Mouse (Mus musculus) CD4-positive, CD25-positive, alpha-beta regulatory T cell, adult 4 months (primary cell): ENCODE measurements around the gene Olfr803. TPM values are rescaled to one million over a fixed set of nuclear protein-coding genes. Genes with fewer than 3 reads are reported as not detected.

ENCODE experiments used
- ATAC-seq: one replicate; pipeline ENCODE4 v1.8.0; 2017
- polyA plus RNA-seq, 2 experiments: library from polyadenylated mRNA; unstranded; fragments of 100-300 nt; shearing (Covaris generic); gene quantifications; one replicate each; pipeline ENCODE4 v1.2.1; 2017

The Olfr803 gene
- not detected for polyA plus RNA-seq

GRCm38 (mm10) chr10:129694186-129694585 lies at the start of gene Olfr803:
Gene Olfr803, minus strand, starts transcription at chr10:129694286.
- no peak for ATAC-seq

- ATAC-seq = no peak
These were observed 47.7 kb upstream of the Olfr803 start, which contains the start of gene Olfr806 for GRCm38 (mm10) chr10:129741821-129742220. Gene Olfr806, minus strand, starts transcription at chr10:129741921.

- no peak for ATAC-seq
These were observed 35.2 kb upstream of the Olfr803 start, which contains the start of gene Olfr805 for GRCm38 (mm10) chr10:129729275-129729674. Gene Olfr805, minus strand, starts transcription at chr10:129729375.

GRCm38 (mm10) chr10:129702910-129703309 lies 8.8 kb upstream of the Olfr803 start, which contains the start of gene Olfr804:
Gene Olfr804, plus strand, starts transcription at chr10:129703210.
- ATAC-seq = no peak

GRCm38 (mm10) chr10:129688069-129688468 lies 6.0 kb downstream of the Olfr803 start, which contains the start of gene Olfr802:
Gene Olfr802, minus strand, starts transcription at chr10:129688169.
- no peak for ATAC-seq

GRCm38 (mm10) chr10:129673765-129674164 lies 20.3 kb downstream of the Olfr803 start, which contains the start of gene Olfr801:
Gene Olfr801, minus strand, starts transcription at chr10:129673865.
- no peak for ATAC-seq

- no peak for ATAC-seq
These were observed 36.7 kb downstream of the Olfr803 start, which contains the start of gene Olfr800 for GRCm38 (mm10) chr10:129657394-129657793. Gene Olfr800, plus strand, starts transcription at chr10:129657694.

- no peak for ATAC-seq
These were observed 42.3 kb downstream of the Olfr803 start for GRCm38 (mm10) chr10:129651763-129652162.

Other genes with a start within 250 kb of the Olfr803 start
- gene Olfr787, start 232.4 kb downstream of the Olfr803 start, polyA plus RNA-seq = under 1 TPM in 1 of 2 experiments, not detected in 1; 0.24 TPM
- not detected for gene Olfr788, start 223.3 kb downstream of the Olfr803 start, polyA plus RNA-seq
- not detected for gene Olfr789, start 209.5 kb downstream of the Olfr803 start, polyA plus RNA-seq
- not detected for gene Olfr790, start 195.8 kb downstream of the Olfr803 start, polyA plus RNA-seq
- gene Olfr791, start 172.5 kb downstream of the Olfr803 start, polyA plus RNA-seq = not detected
- gene Olfr792, start 155.1 kb downstream of the Olfr803 start, polyA plus RNA-seq = not detected
- gene Olfr794, start 126.6 kb downstream of the Olfr803 start, polyA plus RNA-seq = not detected
- not detected for gene Olfr796, start 81.7 kb downstream of the Olfr803 start, polyA plus RNA-seq
- gene Olfr798, start 66.4 kb downstream of the Olfr803 start, polyA plus RNA-seq = not detected
- gene Olfr799, start 56.8 kb downstream of the Olfr803 start, polyA plus RNA-seq = not detected
- gene Olfr800, start 36.6 kb downstream of the Olfr803 start, polyA plus RNA-seq = not detected
- not detected for gene Olfr801, start 20.4 kb downstream of the Olfr803 start, polyA plus RNA-seq
- gene Olfr802, start 6.1 kb downstream of the Olfr803 start, polyA plus RNA-seq = not detected
- not detected for gene Olfr804, start 8.9 kb upstream of the Olfr803 start, polyA plus RNA-seq
- gene Olfr805, start 35.1 kb upstream of the Olfr803 start, polyA plus RNA-seq = not detected
- gene Olfr806, start 47.6 kb upstream of the Olfr803 start, polyA plus RNA-seq = not detected
- not detected for gene Olfr807, start 63.5 kb upstream of the Olfr803 start, polyA plus RNA-seq
- gene Olfr808, start 71.2 kb upstream of the Olfr803 start, polyA plus RNA-seq = not detected
- not detected for gene Olfr809, start 80.4 kb upstream of the Olfr803 start, polyA plus RNA-seq
- not detected for gene Olfr810, start 100.6 kb upstream of the Olfr803 start, polyA plus RNA-seq
- not detected for gene Olfr811, start 110.1 kb upstream of the Olfr803 start, polyA plus RNA-seq
- gene Olfr812, start 151.8 kb upstream of the Olfr803 start, polyA plus RNA-seq = not detected
- not detected for gene Olfr813, start 161.1 kb upstream of the Olfr803 start, polyA plus RNA-seq
- under 1 TPM in 1 of 2 experiments, not detected in 1; 0.11 TPM for gene Olfr814, start 185.6 kb upstream of the Olfr803 start, polyA plus RNA-seq
- gene Olfr815, start 211.6 kb upstream of the Olfr803 start, polyA plus RNA-seq = not detected
- not detected for gene Olfr816, start 221.3 kb upstream of the Olfr803 start, polyA plus RNA-seq